Mouse (Mus musculus): ENCODE data around the gene Fmnl3. TPM values are rescaled to one million over a fixed set of nuclear protein-coding genes. Genes with fewer than 3 reads are reported as not detected.
A peak's percentile ranks its signal among the peaks of the same experiment; 100 is the strongest.

Fmnl3 gene
- total RNA-seq (2021), result 1 to 10 TPM; 7.1 to 8.8 TPM
- long read RNA-seq, full-length matches to known transcripts, result 4 of 7 reads
- long read RNA-seq, partial matches to known transcripts, result 2 of 7 reads
- long read RNA-seq, other reads (novel, unspliced or antisense), result 1 of 7 reads

GRCm38 (mm10) chr15:99370259-99370691 is at the start of gene Fmnl3:
Gene Fmnl3 (minus strand): TSS chr15:99370482.
- peak; percentile 91 to 97 for DNase-seq (ENCODE audit: low spot score in 2 of 2)

- DNase-seq (ENCODE audit: low spot score in 2 of 2), result no peak
Observed at GRCm38 (mm10) chr15:99417692-99418271, 47.5 kb upstream of the Fmnl3 start.

- DNase-seq (ENCODE audit: low spot score in 2 of 2), result no peak
Observed at GRCm38 (mm10) chr15:99416957-99417356, 46.7 kb upstream of the Fmnl3 start.

GRCm38 (mm10) chr15:99416348-99416882 is 46.1 kb upstream of the Fmnl3 start:
- DNase-seq (ENCODE audit: low spot score in 2 of 2), result peak; percentile 40 to 86

- peak in 1 of 2 experiments; percentile 55 for DNase-seq (ENCODE audit: low spot score in 2 of 2)
Observed at GRCm38 (mm10) chr15:99415793-99416192, 45.5 kb upstream of the Fmnl3 start.

- no peak for DNase-seq (ENCODE audit: low spot score in 2 of 2)
Observed at GRCm38 (mm10) chr15:99411747-99412146, 41.5 kb upstream of the Fmnl3 start.

- DNase-seq (ENCODE audit: low spot score in 2 of 2), result no peak
Observed at GRCm38 (mm10) chr15:99408845-99409244, 38.6 kb upstream of the Fmnl3 start.

- no peak for DNase-seq (ENCODE audit: low spot score in 2 of 2)
Observed at GRCm38 (mm10) chr15:99406986-99407570, 36.8 kb upstream of the Fmnl3 start.

- no peak for DNase-seq (ENCODE audit: low spot score in 2 of 2)
Observed at GRCm38 (mm10) chr15:99405150-99405549, 34.9 kb upstream of the Fmnl3 start.

GRCm38 (mm10) chr15:99403159-99403889 is 33.0 kb upstream of the Fmnl3 start:
- DNase-seq (ENCODE audit: low spot score in 2 of 2), result no peak

- no peak for DNase-seq (ENCODE audit: low spot score in 2 of 2)
Observed at GRCm38 (mm10) chr15:99400602-99401001, 30.3 kb upstream of the Fmnl3 start.

- DNase-seq (ENCODE audit: low spot score in 2 of 2), result no peak
Observed at GRCm38 (mm10) chr15:99399503-99400245, 29.4 kb upstream of the Fmnl3 start.

GRCm38 (mm10) chr15:99397622-99398021 is 27.3 kb upstream of the Fmnl3 start:
- DNase-seq (ENCODE audit: low spot score in 2 of 2), result no peak

- DNase-seq (ENCODE audit: low spot score in 2 of 2), result no peak
Observed at GRCm38 (mm10) chr15:99396875-99397274, 26.6 kb upstream of the Fmnl3 start.

GRCm38 (mm10) chr15:99396462-99396861 is 26.2 kb upstream of the Fmnl3 start:
- no peak for DNase-seq (ENCODE audit: low spot score in 2 of 2)

GRCm38 (mm10) chr15:99393386-99394252 is 23.3 kb upstream of the Fmnl3 start:
- no peak for DNase-seq (ENCODE audit: low spot score in 2 of 2)

- DNase-seq (ENCODE audit: low spot score in 2 of 2), result peak; percentile 99 to 100
Observed at GRCm38 (mm10) chr15:99392486-99393385, 22.5 kb upstream of the Fmnl3 start, which contains the start of gene Tmbim6. Gene Tmbim6 (plus strand): TSS chr15:99392882.

- DNase-seq (ENCODE audit: low spot score in 2 of 2), result no peak
Observed at GRCm38 (mm10) chr15:99391975-99392374, 21.7 kb upstream of the Fmnl3 start.

Data from layer of hippocampus, adult 18-20 months (tissue).